Mouse (Mus musculus): ENCODE measurements around the gene Tmem270. TPM values are rescaled to one million over a fixed set of nuclear protein-coding genes. Genes with fewer than 3 reads are reported as not detected.

Tmem270 gene
- polyA plus RNA-seq, 1 experiment from 2014 or later: not detected

- Histone ChIP-seq H3K36me3 (ENCODE audit: control insufficient read depth, insufficient read depth, low read length) (no peaks in the 10 kb centered on the region), H3K4me3 (ENCODE audit: control insufficient read depth in 1 of 2, insufficient read depth in 1 of 2, low read depth in 1 of 2, low read length in 2 of 2) (no peak overlapping the region), H3K27me3 (ENCODE audit: control insufficient read depth, insufficient read depth, low read length) (no peaks in the 10 kb centered on the region), H3K4me2 (ENCODE audit: low read length) (no peak overlapping the region), H3K9ac (ENCODE audit: low read length) (no peak overlapping the region), H3K4me1 (ENCODE audit: control insufficient read depth in 2 of 2, insufficient read depth in 2 of 2, low read length in 2 of 2) (no peaks in the 10 kb centered on the region), H3K27ac (replicated peaks in 1 of 2; ENCODE audit: control insufficient read depth in 1 of 2, insufficient read depth in 1 of 2, low read depth in 2 of 2, low read length in 2 of 2) (no peak overlapping the region), H3K9me3 (ENCODE audit: control insufficient read depth, low read length) (no peaks in the 10 kb centered on the region)
- WGBS: 76% methylated on average over 4 of the region's 4 CpGs
- no peak for ATAC-seq (ENCODE audit: insufficient number of reproducible peaks, insufficient read depth, low FRiP score, low read depth)
These were observed 20.2 kb upstream of the Tmem270 start for GRCm38 (mm10) chr5:134926726-134927125.

DNA sequence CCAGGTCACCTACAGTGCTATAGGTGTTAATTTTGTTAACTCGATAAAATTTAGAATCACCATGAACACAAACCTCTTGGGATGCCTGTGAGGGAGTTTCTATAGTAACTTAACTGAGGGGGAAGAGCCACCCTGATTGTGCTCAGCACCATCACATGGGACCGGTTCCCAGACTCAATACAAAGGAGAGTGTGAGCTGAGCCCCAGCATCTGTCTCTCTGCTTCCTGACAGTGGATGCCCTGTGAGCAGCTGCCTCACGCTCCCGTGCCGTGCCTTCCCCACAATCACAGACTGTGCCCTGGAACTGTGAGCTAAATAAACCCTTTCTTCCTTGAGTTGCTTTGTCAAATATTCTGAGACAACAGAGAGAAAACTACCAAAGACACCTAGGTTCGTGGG is 16.6 kb upstream of the Tmem270 start:
- Histone ChIP-seq H3K4me2 (ENCODE audit: low read length) (no peak overlapping the region), H3K27ac (replicated peaks in 1 of 2; ENCODE audit: control insufficient read depth in 1 of 2, insufficient read depth in 1 of 2, low read depth in 2 of 2, low read length in 2 of 2) (no peak overlapping the region), H3K9ac (ENCODE audit: low read length) (no peak overlapping the region), H3K9me3 (ENCODE audit: control insufficient read depth, low read length) (no peaks in the 10 kb centered on the region), H3K4me1 (ENCODE audit: control insufficient read depth in 2 of 2, insufficient read depth in 2 of 2, low read length in 2 of 2) (no peaks in the 10 kb centered on the region), H3K36me3 (ENCODE audit: control insufficient read depth, insufficient read depth, low read length) (no peaks in the 10 kb centered on the region), H3K4me3 (ENCODE audit: control insufficient read depth in 1 of 2, insufficient read depth in 1 of 2, low read depth in 1 of 2, low read length in 2 of 2) (no peak overlapping the region), H3K27me3 (ENCODE audit: control insufficient read depth, insufficient read depth, low read length) (no peaks in the 10 kb centered on the region)
- WGBS: 65% methylated on average over 6 of the region's 6 CpGs
- ATAC-seq (ENCODE audit: insufficient number of reproducible peaks, insufficient read depth, low FRiP score, low read depth): no peak

DNA sequence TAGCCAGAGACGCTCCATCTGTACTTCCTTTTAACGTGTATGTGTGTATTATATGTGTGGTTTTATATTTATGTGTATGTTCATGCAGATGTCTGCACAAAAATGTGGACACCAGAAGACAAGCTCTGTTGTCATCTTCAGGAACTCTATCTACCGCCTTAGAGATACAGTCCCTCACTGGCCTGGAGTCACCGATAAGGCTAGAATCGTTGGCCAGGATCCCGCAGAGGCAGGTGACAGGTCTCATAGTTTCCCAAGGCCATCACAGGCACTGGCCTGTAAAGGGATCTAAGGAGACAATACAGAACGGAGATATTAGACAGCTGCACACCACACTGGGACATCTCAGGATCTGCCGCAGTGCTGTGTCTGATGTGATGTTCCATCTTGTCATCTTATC is 14.6 kb upstream of the Tmem270 start:
- H3K9me3 ChIP-seq (ENCODE audit: control insufficient read depth, low read length): no peaks in the 10 kb centered on the region
- 78% methylated on average over 8 of the region's 8 CpGs for WGBS
- no peaks in the 10 kb centered on the region for H3K27me3 ChIP-seq (ENCODE audit: control insufficient read depth, insufficient read depth, low read length)
- no peak overlapping the region for H3K4me3 ChIP-seq (ENCODE audit: control insufficient read depth in 1 of 2, insufficient read depth in 1 of 2, low read depth in 1 of 2, low read length in 2 of 2)
- no peaks in the 10 kb centered on the region for H3K36me3 ChIP-seq (ENCODE audit: control insufficient read depth, insufficient read depth, low read length)
- H3K4me2 ChIP-seq (ENCODE audit: low read length): no peak overlapping the region
- no peak overlapping the region for H3K9ac ChIP-seq (ENCODE audit: low read length)
- no peaks in the 10 kb centered on the region for H3K4me1 ChIP-seq (ENCODE audit: control insufficient read depth in 2 of 2, insufficient read depth in 2 of 2, low read length in 2 of 2)
- ATAC-seq (ENCODE audit: insufficient number of reproducible peaks, insufficient read depth, low FRiP score, low read depth): no peak
- no peak overlapping the region for H3K27ac ChIP-seq (replicated peaks in 1 of 2; ENCODE audit: control insufficient read depth in 1 of 2, insufficient read depth in 1 of 2, low read depth in 2 of 2, low read length in 2 of 2)

- no peak overlapping the region for H3K9ac ChIP-seq (ENCODE audit: low read length)
- no peak overlapping the region for H3K27ac ChIP-seq (replicated peaks in 1 of 2; ENCODE audit: control insufficient read depth in 1 of 2, insufficient read depth in 1 of 2, low read depth in 2 of 2, low read length in 2 of 2)
- H3K27me3 ChIP-seq (ENCODE audit: control insufficient read depth, insufficient read depth, low read length): no peaks in the 10 kb centered on the region
- no peak overlapping the region for H3K4me2 ChIP-seq (ENCODE audit: low read length)
- H3K4me1 ChIP-seq (ENCODE audit: control insufficient read depth in 2 of 2, insufficient read depth in 2 of 2, low read length in 2 of 2): no peaks in the 10 kb centered on the region
- ATAC-seq (ENCODE audit: insufficient number of reproducible peaks, insufficient read depth, low FRiP score, low read depth): no peak
- H3K9me3 ChIP-seq (ENCODE audit: control insufficient read depth, low read length): no peaks in the 10 kb centered on the region
- H3K4me3 ChIP-seq (ENCODE audit: control insufficient read depth in 1 of 2, insufficient read depth in 1 of 2, low read depth in 1 of 2, low read length in 2 of 2): no peak overlapping the region
- WGBS: 68% methylated on average over 6 of the region's 6 CpGs
- H3K36me3 ChIP-seq (ENCODE audit: control insufficient read depth, insufficient read depth, low read length): no peaks in the 10 kb centered on the region
These were observed 13.7 kb upstream of the Tmem270 start for GRCm38 (mm10) chr5:134920106-134920687.

- Histone ChIP-seq H3K9ac (ENCODE audit: low read length) (no peak overlapping the region), H3K27ac (replicated peaks in 1 of 2; ENCODE audit: control insufficient read depth in 1 of 2, insufficient read depth in 1 of 2, low read depth in 2 of 2, low read length in 2 of 2) (no peak overlapping the region)
- no peak for ATAC-seq (ENCODE audit: insufficient number of reproducible peaks, insufficient read depth, low FRiP score, low read depth)
These were observed 12.6 kb upstream of the Tmem270 start for GRCm38 (mm10) chr5:134919097-134919496.

GRCm38 (mm10) chr5:134918071-134918832 is 11.7 kb upstream of the Tmem270 start:
- ATAC-seq (ENCODE audit: insufficient number of reproducible peaks, insufficient read depth, low FRiP score, low read depth): peak; percentile 51; the same call in 1 of the 2 replicates
- Histone ChIP-seq H3K27me3 (ENCODE audit: control insufficient read depth, insufficient read depth, low read length) (no peaks in the 10 kb centered on the region), H3K27ac (replicated peaks in 1 of 2; ENCODE audit: control insufficient read depth in 1 of 2, insufficient read depth in 1 of 2, low read depth in 2 of 2, low read length in 2 of 2) (no peak overlapping the region), H3K4me3 (ENCODE audit: control insufficient read depth in 1 of 2, insufficient read depth in 1 of 2, low read depth in 1 of 2, low read length in 2 of 2) (no peak overlapping the region), H3K4me1 (ENCODE audit: control insufficient read depth in 2 of 2, insufficient read depth in 2 of 2, low read length in 2 of 2) (no peaks in the 10 kb centered on the region), H3K4me2 (ENCODE audit: low read length) (no peak overlapping the region), H3K9ac (ENCODE audit: low read length) (no peak overlapping the region), H3K9me3 (ENCODE audit: control insufficient read depth, low read length) (no peaks in the 10 kb centered on the region), H3K36me3 (ENCODE audit: control insufficient read depth, insufficient read depth, low read length) (no peaks in the 10 kb centered on the region)
- WGBS: 47% methylated on average over 16 of the region's 16 CpGs

More at GRCm38 (mm10) chr5:134919097-134919496, 12.6 kb upstream of the Tmem270 start:
- 47% methylated on average over 3 of the region's 3 CpGs for WGBS
- no peak overlapping the region for H3K4me3 ChIP-seq (ENCODE audit: control insufficient read depth in 1 of 2, insufficient read depth in 1 of 2, low read depth in 1 of 2, low read length in 2 of 2)
- H3K27me3 ChIP-seq (ENCODE audit: control insufficient read depth, insufficient read depth, low read length): no peaks in the 10 kb centered on the region
- H3K4me2 ChIP-seq (ENCODE audit: low read length): no peak overlapping the region
- H3K36me3 ChIP-seq (ENCODE audit: control insufficient read depth, insufficient read depth, low read length): no peaks in the 10 kb centered on the region
- no peaks in the 10 kb centered on the region for H3K9me3 ChIP-seq (ENCODE audit: control insufficient read depth, low read length)
- no peaks in the 10 kb centered on the region for H3K4me1 ChIP-seq (ENCODE audit: control insufficient read depth in 2 of 2, insufficient read depth in 2 of 2, low read length in 2 of 2)

DNA sequence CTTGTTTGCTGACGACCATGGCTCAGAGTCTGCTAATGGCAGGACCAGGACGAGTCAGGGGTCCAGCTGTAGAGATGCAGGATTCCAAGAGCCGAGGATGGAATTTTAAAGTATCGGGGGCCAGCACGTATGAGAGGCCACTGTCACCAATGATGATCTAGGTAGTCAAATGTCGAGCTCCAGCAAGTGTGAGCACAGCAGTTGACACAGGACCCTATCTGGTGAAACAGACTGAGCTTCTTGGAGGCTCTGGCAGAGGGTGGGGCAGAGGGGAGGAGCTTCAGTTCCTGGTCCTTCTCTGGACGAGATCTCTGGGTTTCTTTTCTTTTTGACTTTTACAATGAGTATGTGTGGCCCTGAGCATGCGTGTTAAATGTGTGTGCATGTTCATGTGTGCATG is 8.8 kb upstream of the Tmem270 start, which contains the start of gene Cldn13:
TSS of gene Cldn13 (minus strand) at position 216 of the 400 bp plus-strand sequence.
- no peak for ATAC-seq (ENCODE audit: insufficient number of reproducible peaks, insufficient read depth, low FRiP score, low read depth)
- Histone ChIP-seq H3K9me3 (ENCODE audit: control insufficient read depth, low read length) (no peaks in the 10 kb centered on the region), H3K9ac (ENCODE audit: low read length) (no peak within 1 kb of the TSS), H3K27me3 (ENCODE audit: control insufficient read depth, insufficient read depth, low read length) (no peaks in the 10 kb centered on the region), H3K36me3 (ENCODE audit: control insufficient read depth, insufficient read depth, low read length) (no peaks in the 10 kb centered on the region), H3K27ac (replicated peaks in 1 of 2; ENCODE audit: control insufficient read depth in 1 of 2, insufficient read depth in 1 of 2, low read depth in 2 of 2, low read length in 2 of 2) (no peak within 1 kb of the TSS), H3K4me2 (ENCODE audit: low read length) (no peak within 1 kb of the TSS), H3K4me1 (ENCODE audit: control insufficient read depth in 2 of 2, insufficient read depth in 2 of 2, low read length in 2 of 2) (no peaks in the 10 kb centered on the region), H3K4me3 (ENCODE audit: control insufficient read depth in 1 of 2, insufficient read depth in 1 of 2, low read depth in 1 of 2, low read length in 2 of 2) (no peak within 1 kb of the TSS)
- 78% methylated on average over 8 of the region's 8 CpGs for WGBS

Data from heart, embryonic 14.5 days (tissue).